In the genomic region with DNA sequence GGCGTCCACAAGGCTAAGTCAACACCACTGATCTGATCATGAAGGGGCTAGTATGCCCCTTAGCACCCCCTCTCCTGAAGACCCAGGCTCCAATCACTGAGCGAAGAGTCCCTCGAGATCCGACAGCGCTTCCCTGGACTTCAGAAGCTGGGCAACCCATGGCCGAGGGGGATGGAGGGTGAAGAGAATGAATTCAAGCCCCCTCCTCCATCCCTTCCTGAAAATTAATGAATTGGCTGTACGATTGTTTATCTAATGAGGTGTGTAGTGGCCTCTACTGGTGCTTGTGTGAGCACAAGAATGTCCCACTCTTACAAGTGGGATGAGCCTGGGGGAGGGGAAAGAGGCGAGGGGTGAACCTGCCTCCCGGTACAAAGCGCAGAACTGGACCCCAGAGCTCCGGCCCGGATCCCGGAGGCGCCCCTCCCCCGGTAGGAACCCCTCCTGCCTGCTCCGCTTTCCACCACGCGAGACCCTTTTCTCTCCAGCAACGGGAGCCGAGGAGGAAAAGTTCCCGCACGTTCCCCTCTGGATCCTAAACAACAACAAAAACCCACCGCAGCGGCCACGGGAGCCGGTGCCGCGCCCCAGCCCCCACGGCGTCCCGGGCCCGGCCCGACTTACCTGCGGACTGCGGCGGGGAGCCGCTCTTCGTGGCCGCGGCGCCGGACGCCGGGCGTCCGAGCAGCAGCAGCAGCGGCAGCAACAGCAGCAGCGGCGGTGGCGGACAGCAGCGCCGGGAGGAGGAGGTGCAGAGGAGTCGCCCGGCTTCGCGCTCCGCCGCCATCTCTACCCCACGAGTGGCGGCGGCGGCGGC, we compare ENCODE assay signal across 8 mouse cellular contexts. TPM values are rescaled to one million over a fixed set of nuclear protein-coding genes. Genes with fewer than 3 reads are reported as not detected.
DNase-seq lines count a peak whose midpoint lies in the region; ATAC-seq and TF ChIP-seq lines count a peak whose summit lies in the region.

No protein-coding gene starts in this region.

- peaks cover 6% of the 10 kb centered on the region for H3K9me3 ChIP-seq in megakaryocyte, embryonic 14.5 days
- no peaks in the 10 kb centered on the region for H3K9me3 ChIP-seq in kidney, postnatal 0 days (replicated peaks; ENCODE audit: low read length)
- no peaks in the 10 kb centered on the region for H3K9me3 ChIP-seq in neural tube, embryonic 11.5 days (ENCODE audit: control insufficient read depth, low read length)

- peaks cover 73% of the 10 kb centered on the region for H3K27me3 ChIP-seq in megakaryocyte, embryonic 14.5 days (replicated peaks)
- no peaks in the 10 kb centered on the region for H3K27me3 ChIP-seq in heart, adult 2 months (ENCODE audit: control insufficient read depth, insufficient read depth, low read length)
- no peaks in the 10 kb centered on the region for H3K27me3 ChIP-seq in kidney, postnatal 0 days (ENCODE audit: insufficient read depth, low read length)
- H3K27me3 ChIP-seq in liver, adult 2 months (ENCODE audit: control insufficient read depth, insufficient read depth, low read length): no peaks in the 10 kb centered on the region
- no peaks in the 10 kb centered on the region for H3K27me3 ChIP-seq in neural tube, embryonic 11.5 days (ENCODE audit: control insufficient read depth, insufficient read depth, low read length)

- peak; percentile 63 for TF ChIP-seq CTCF in heart, adult 2 months (IDR thresholded peaks at IDR 0.05)
- TF ChIP-seq CTCF in kidney, postnatal 0 days (IDR thresholded peaks at IDR 0.05; ENCODE audit: low read depth): peak; percentile 51; the same call in 1 of the 2 replicates
- TF ChIP-seq CTCF in liver, adult 2 months (IDR thresholded peaks at IDR 0.05; ENCODE audit: low read depth, low read length): no peak

- H3K36me3 ChIP-seq in megakaryocyte, embryonic 14.5 days (replicated peaks; ENCODE audit: low read length): no peaks in the 10 kb centered on the region
- peaks cover 4% of the 10 kb centered on the region for H3K36me3 ChIP-seq in heart, adult 2 months (ENCODE audit: control insufficient read depth, insufficient read depth, low read length)
- H3K36me3 ChIP-seq in kidney, postnatal 0 days (ENCODE audit: insufficient read depth, low read length): no peaks in the 10 kb centered on the region
- H3K36me3 ChIP-seq in liver, adult 2 months (ENCODE audit: control insufficient read depth, insufficient read depth, low read length): no peaks in the 10 kb centered on the region
- no peaks in the 10 kb centered on the region for H3K36me3 ChIP-seq in neural tube, embryonic 11.5 days (ENCODE audit: control insufficient read depth, insufficient read depth, low read length)

- TF ChIP-seq POLR2A in heart, adult 2 months (IDR thresholded peaks at IDR 0.05; ENCODE audit: insufficient read depth, low read depth, low read length): no peak
- TF ChIP-seq POLR2A in liver, adult 2 months (IDR thresholded peaks at IDR 0.05; ENCODE audit: extremely low read depth, insufficient read depth, low read length): no peak

- peak overlapping the region; percentile 96 for H3K27ac ChIP-seq in heart, adult 2 months
- peak overlapping the region; percentile 95 for H3K27ac ChIP-seq in kidney, postnatal 0 days
- H3K27ac ChIP-seq in liver, adult 2 months (replicated peaks; ENCODE audit: insufficient read depth, low read depth, low read length): peak overlapping the region; percentile 83
- peak overlapping the region; percentile 100 for H3K27ac ChIP-seq in neural tube, embryonic 11.5 days (ENCODE audit: low read depth, low read length)

- peak overlapping the region; percentile 90 for H3K4me3 ChIP-seq in megakaryocyte, embryonic 14.5 days (replicated peaks)
- H3K4me3 ChIP-seq in heart, adult 2 months: peak overlapping the region; percentile 71
- peak overlapping the region; percentile 95 for H3K4me3 ChIP-seq in kidney, postnatal 0 days (replicated peaks; ENCODE audit: low read depth, low read length)
- peak overlapping the region; percentile 69 for H3K4me3 ChIP-seq in liver, adult 2 months (ENCODE audit: insufficient read depth, low read depth, low read length)
- peak overlapping the region; percentile 97 for H3K4me3 ChIP-seq in neural tube, embryonic 11.5 days (ENCODE audit: low read depth, low read length)

- intact Hi-C loops in heart, adult 2 months (cut with DNase I): loop anchor here (5.0 to 10.0 kb wide), 2 partner anchors 257 to 1171 kb away; a partner anchor contains a TSS

- DNase-seq in embryo, embryonic 9.5 days (ENCODE audit: extremely low spot score): peak; percentile 71
- peak; percentile 45 to 66 for DNase-seq in heart, adult 2 months
- peak; percentile 78 for DNase-seq in kidney, postnatal 0 days (ENCODE audit: low spot score)
- DNase-seq in liver, adult 2 months (ENCODE audit: extremely low read depth, low read depth, low spot score): peak; percentile 50
- peak; percentile 71 for DNase-seq in neural tube, embryonic 11.5 days (ENCODE audit: low spot score)
- peak; percentile 4 for DNase-seq in thymus, postnatal 4 days

- peak overlapping the region; percentile 99 for H3K9ac ChIP-seq in heart, adult 2 months (ENCODE audit: low read depth, low read length)
- peak overlapping the region; percentile 93 for H3K9ac ChIP-seq in kidney, postnatal 0 days (ENCODE audit: low read depth, low read length)
- peak overlapping the region; percentile 81 for H3K9ac ChIP-seq in liver, adult 2 months (ENCODE audit: low read depth, low read length)
- peak overlapping the region; percentile 98 for H3K9ac ChIP-seq in neural tube, embryonic 11.5 days (ENCODE audit: low read length)

- ATAC-seq in megakaryocyte, adult 5-6 weeks (ENCODE audit: poor library complexity, severe bottlenecking): no peak
- ATAC-seq in kidney, postnatal 0 days (replicated peaks; ENCODE audit: low FRiP score, low read depth): peak; percentile 22
- peak; percentile 39 for ATAC-seq in neural tube, embryonic 11.5 days (ENCODE audit: insufficient read depth, low FRiP score, low TSS enrichment)

- H3K4me2 ChIP-seq in kidney, postnatal 0 days (ENCODE audit: low read length): peak overlapping the region; percentile 82
- peak overlapping the region; percentile 78 for H3K4me2 ChIP-seq in neural tube, embryonic 11.5 days (ENCODE audit: low read depth)

- peaks cover 2% of the 10 kb centered on the region; the same call in 1 of the 2 replicates for H3K79me2 ChIP-seq in heart, adult 2 months (replicated peaks; ENCODE audit: control insufficient read depth, insufficient read depth, low read length)
- H3K79me2 ChIP-seq in liver, adult 2 months (ENCODE audit: control insufficient read depth, insufficient read depth, low read length): peaks cover 13% of the 10 kb centered on the region; the same call in 1 of the 2 replicates

- TF ChIP-seq EP300 in heart, adult 2 months (IDR thresholded peaks at IDR 0.05; ENCODE audit: insufficient read depth, low read depth, low read length): no peak

- H3K4me1 ChIP-seq in megakaryocyte, embryonic 14.5 days: peaks cover 20% of the 10 kb centered on the region
- H3K4me1 ChIP-seq in heart, adult 2 months (ENCODE audit: control insufficient read depth, insufficient read depth, low read length): peaks cover 3% of the 10 kb centered on the region
- H3K4me1 ChIP-seq in kidney, postnatal 0 days (replicated peaks; ENCODE audit: insufficient read depth, low read length): 0 out of 2 replicates have a peak, but pooled peaks cover 4% of the 10 kb centered on the region
- H3K4me1 ChIP-seq in liver, adult 2 months (ENCODE audit: control insufficient read depth, insufficient read depth, low read length): peaks cover 5% of the 10 kb centered on the region; the same call in 1 of the 2 replicates
- peaks cover 13% of the 10 kb centered on the region for H3K4me1 ChIP-seq in neural tube, embryonic 11.5 days (ENCODE audit: control insufficient read depth, insufficient read depth, low read length)

- under 1% methylated on average over 62 of the region's 63 CpGs for WGBS in heart, adult 2 months
- WGBS in kidney, postnatal 0 days: under 1% methylated on average over 51 of the region's 63 CpGs
- WGBS in liver, adult 2 months: under 1% methylated on average over 62 of the region's 63 CpGs
- 0% methylated on average over 61 of the region's 63 CpGs for WGBS in neural tube, embryonic 11.5 days

RNA-seq across cellular contexts. Expression of a gene that starts 0.7 kb away (rescaled TPM):
- polyA plus RNA-seq in megakaryocyte, embryonic 14.5 days (2012; ENCODE audit: insufficient read depth, low replicate concordance): 0.37 TPM in 1 of 2 replicates, not detected in the other
- total RNA-seq in megakaryocyte, adult 5-6 weeks (2015): 0.43 and 0.91 TPM in 2 replicates
- total RNA-seq in megakaryocyte, adult 5-6 weeks (2017): 0.15 and 0.85 TPM in 2 replicates
- 10 to 100 TPM; 46.9 to 48.1 TPM for total RNA-seq in heart, adult 2 months (2021)
- 30.5 and 52.4 TPM in 2 replicates for polyA plus RNA-seq in heart, adult 2 months (2012; rRNA removed)
- 22.4 and 25.3 TPM in 2 replicates for polyA plus RNA-seq in kidney, postnatal 0 days (2015; fragmentation: Nextera tagmentation; extraction: Ambion mirVana)
- total RNA-seq in liver, adult 2 months (2014; rRNA removed): 9.3 and 9.6 TPM in 2 replicates
- polyA plus RNA-seq in liver, adult 2 months (2012; rRNA removed): 4.4 and 4.8 TPM in 2 replicates
- polyA plus RNA-seq in neural tube, embryonic 11.5 days (2014; fragmentation: Nextera tagmentation; extraction: Ambion mirVana): 56.1 and 58.3 TPM in 2 replicates

Comparison
In these comparisons a context has a peak if more than half of its experiments do, and no peak if none do; other contexts are left out.
1. DNase-seq: peak in every context shown above with its lines; median percentile 78 in kidney, postnatal 0 days; 71 in embryo, embryonic 9.5 days; 71 in neural tube, embryonic 11.5 days; 56 in heart, adult 2 months; 50 in liver, adult 2 months; 4 in thymus, postnatal 4 days.